Mouse (Mus musculus): ENCODE results near the gene Dusp11. TPM values are rescaled to one million over a fixed set of nuclear protein-coding genes. Genes with fewer than 3 reads are reported as not detected.
"Not testable (repeated sequence)": the region's sequence is repeated elsewhere in the genome, so short reads cannot be mapped to it uniquely, and the experiment has no call there.

Gene Dusp11
- total and polyA plus RNA-seq, 3 experiments: 33.2 to 46.6 (median 35.7) TPM

- no peaks in the 10 kb centered on the region for H3K9me3 ChIP-seq (replicated peaks; ENCODE audit: low read length)
- peak overlapping the region; percentile 94 for H3K9ac ChIP-seq (ENCODE audit: insufficient read depth, low read depth)
- no peaks in the 10 kb centered on the region for H3K27me3 ChIP-seq (replicated peaks)
- H3K4me3 ChIP-seq (replicated peaks in 1 of 3; ENCODE audit: low read depth in 2 of 3, low read length in 2 of 3, poor library complexity in 1 of 3): peak overlapping the region; percentile 64 to 69 (median 68)
- H3K4me1 ChIP-seq (ENCODE audit: control insufficient read depth in 1 of 2, insufficient read depth in 2 of 2): peaks cover 0 to 6% of the 10 kb centered on the region in 2 experiments; a peak in 1 of 4 replicates
- 0 out of 2 replicates have a peak, but pooled peaks cover 6% of the 10 kb centered on the region for H3K79me2 ChIP-seq (replicated peaks; ENCODE audit: control insufficient read depth, extremely low read depth, insufficient read depth, poor library complexity, severe bottlenecking)
- peak overlapping the region; percentile 29 for H3K4me2 ChIP-seq (ENCODE audit: insufficient read depth, low read depth, poor library complexity, severe bottlenecking)
- dilution Hi-C loops (cut with MboI; ENCODE audit: extremely low pct_ligation_motif_present, extremely low pct_unique_long_range_greater_than_20kb, low sequenced_read_pairs) (no loop called here), in situ Hi-C loops (cut with MboI; ENCODE audit: low pct_ligation_motif_present, low pct_unique_long_range_greater_than_20kb, low sequenced_read_pairs) (loop anchor here (25.0 kb wide), 2 partner anchors 329 to 454 kb away; partner anchors contain the start of genes Alms1, Cct7 and Pradc1)
- TF ChIP-seq SMC3 (IDR thresholded peaks at IDR 0.05; ENCODE audit: low read depth, low read length) (no peak), ZNF384 (IDR thresholded peaks at IDR 0.05; ENCODE audit: low read depth, low read length) (0 out of 2 replicates have a peak, but pooled peaks have one; percentile 21)
- peaks cover 2 to 25% of the 10 kb centered on the region in 2 experiments for H3K36me3 ChIP-seq (replicated peaks in 1 of 2; ENCODE audit: control insufficient read depth in 1 of 2, insufficient read depth in 1 of 2, low read length in 1 of 2)
- H3K27ac ChIP-seq (ENCODE audit: insufficient read depth, low read depth): no peak overlapping the region
- no peak for DNase-seq (ENCODE audit: extremely low read depth)
Observed at GRCm38 (mm10) chr6:85916596-85916995, 44.9 kb downstream of the Dusp11 start.

- H3K4me2 ChIP-seq (ENCODE audit: insufficient read depth, low read depth, poor library complexity, severe bottlenecking): peak within 1 kb of the TSS; percentile 73
- H3K27me3 ChIP-seq (replicated peaks); dilution Hi-C loops (cut with MboI; ENCODE audit: extremely low pct_ligation_motif_present, extremely low pct_unique_long_range_greater_than_20kb, low sequenced_read_pairs); H3K4me1 ChIP-seq (ENCODE audit: control insufficient read depth in 1 of 2, insufficient read depth in 2 of 2); H3K9me3 ChIP-seq (replicated peaks; ENCODE audit: low read length); H3K79me2 ChIP-seq (replicated peaks; ENCODE audit: control insufficient read depth, extremely low read depth, insufficient read depth, poor library complexity, severe bottlenecking): not testable (repeated sequence)
- TF ChIP-seq POLR2A (IDR thresholded peaks at IDR 0.05; ENCODE audit: low read depth, low read length): peak; percentile 77
- TF ChIP-seq MYC (IDR thresholded peaks at IDR 0.05; ENCODE audit: low read depth, low read length): peak; percentile 59; the same call in 1 of the 2 replicates
- peak; percentile 74 for TF ChIP-seq SIN3A (IDR thresholded peaks at IDR 0.05; ENCODE audit: low read length)
- TF ChIP-seq HCFC1 (IDR thresholded peaks at IDR 0.05; ENCODE audit: low read depth, low read length): peak; percentile 65
- TF ChIP-seq NELFE (IDR thresholded peaks at IDR 0.05; ENCODE audit: low read depth, low read length): peak; percentile 51; the same call in 1 of the 2 replicates
- peak; percentile 53; the same call in 1 of the 2 replicates for TF ChIP-seq MAX (IDR thresholded peaks at IDR 0.05; ENCODE audit: low read length)
- peak; percentile 84 for TF ChIP-seq TBP (conservative IDR thresholded peaks at IDR 0.05; ENCODE audit: low read depth, low read length)
- TF ChIP-seq CTCF (conservative IDR thresholded peaks at IDR 0.05 in 1 of 2, IDR thresholded peaks at IDR 0.05 in 1 of 2; ENCODE audit: low read depth in 2 of 2, low read length in 2 of 2): peak in 1 of 2 experiments; percentile 56; a peak in 2 of 4 replicates
- peak; percentile 37; the same call in 1 of the 2 replicates for TF ChIP-seq ZMIZ1 (IDR thresholded peaks at IDR 0.05; ENCODE audit: low read depth, low read length)
- 0 out of 2 replicates have a peak, but pooled peaks have one; percentile 13 for TF ChIP-seq KAT2A (IDR thresholded peaks at IDR 0.05; ENCODE audit: insufficient replicate concordance, low read length)
- TF ChIP-seq MXI1 (IDR thresholded peaks at IDR 0.05; ENCODE audit: low read depth, low read length): peak; percentile 67
- TF ChIP-seq POLR2AphosphoS2 (IDR thresholded peaks at IDR 0.05; ENCODE audit: low read depth, low read length): 0 out of 2 replicates have a peak, but pooled peaks have one; percentile 43
- TF ChIP-seq NRF1 (IDR thresholded peaks at IDR 0.05; ENCODE audit: low read depth, low read length): 0 out of 2 replicates have a peak, but pooled peaks have one; percentile 12
- TF ChIP-seq ELF1 (IDR thresholded peaks at IDR 0.05; ENCODE audit: low read depth, low read length): peak; percentile 86
- peak; percentile 85 for TF ChIP-seq UBTF (IDR thresholded peaks at IDR 0.05; ENCODE audit: low read depth, low read length)
- TF ChIP-seq BHLHE40 (IDR thresholded peaks at IDR 0.05; ENCODE audit: low read depth, low read length): peak; percentile 55
- peak; percentile 55; the same call in 1 of the 2 replicates for TF ChIP-seq TCF12 (IDR thresholded peaks at IDR 0.05; ENCODE audit: low read depth, low read length)
- H3K4me3 ChIP-seq (replicated peaks in 1 of 3; ENCODE audit: low read depth in 2 of 3, low read length in 2 of 3, poor library complexity in 1 of 3): peak within 1 kb of the TSS; percentile 69 to 95 (median 78)
- peak; percentile 85 for DNase-seq (ENCODE audit: extremely low read depth)
- in situ Hi-C loops (cut with MboI; ENCODE audit: low pct_ligation_motif_present, low pct_unique_long_range_greater_than_20kb, low sequenced_read_pairs): loop anchor here (25.0 kb wide), 2 partner anchors 329 to 454 kb away; partner anchors contain the start of genes Alms1, Cct7 and Pradc1
- H3K36me3 ChIP-seq (replicated peaks in 1 of 2; ENCODE audit: control insufficient read depth in 1 of 2, insufficient read depth in 1 of 2, low read length in 1 of 2): peaks cover 0 to 21% of the 10 kb centered on the region in 2 experiments
- H3K9ac ChIP-seq (ENCODE audit: insufficient read depth, low read depth): peak within 1 kb of the TSS; percentile 94
- peak within 1 kb of the TSS; percentile 72 for H3K27ac ChIP-seq (ENCODE audit: insufficient read depth, low read depth)
Observed at GRCm38 (mm10) chr6:85915539-85916513, 45.6 kb downstream of the Dusp11 start, which contains the start of gene Nat8f1. Nat8f1 (minus strand) TSS chr6:85915687.
